Mouse (Mus musculus): ENCODE results near the gene Slc41a1.

GRCm38 (mm10) chr1:131879816-131880215, 52.5 kb downstream of the Slc41a1 start:
- TF ChIP-seq CTCF (IDR thresholded peaks at IDR 0.05) (no peak), POLR2A (IDR thresholded peaks at IDR 0.05; ENCODE audit: insufficient read depth, low read depth, low read length) (no peak)
